Mouse (Mus musculus) myocyte (in vitro differentiated cells): Measurements from ENCODE around the gene Mrtfb.

Experiments
- CEBPB ChIP-seq: IDR thresholded peaks from 2 replicates; pipeline ENCODE4 v1.6.1; 2011; ENCODE audit warnings: mild to moderate bottlenecking, moderate library complexity; ENCODE audit not compliant: poor library complexity, insufficient read depth, severe bottlenecking
- E2F4 ChIP-seq: IDR thresholded peaks from one replicate; pipeline ENCODE4 v1.6.1; 2011; ENCODE audit warnings: mild to moderate bottlenecking, control low read depth, moderate library complexity; ENCODE audit not compliant: insufficient read depth
- MAX ChIP-seq: IDR thresholded peaks from one replicate; pipeline ENCODE4 v1.6.1; 2011; ENCODE audit warnings: low read depth, mild to moderate bottlenecking, control low read depth
- POLR2A ChIP-seq: IDR thresholded peaks from one replicate; pipeline ENCODE4 v1.6.1; 2011; ENCODE audit warnings: low read depth, mild to moderate bottlenecking, control low read depth, moderate library complexity; ENCODE audit not compliant: insufficient read length
- POLR2AphosphoS2 ChIP-seq: IDR thresholded peaks from one replicate; pipeline ENCODE4 v1.6.1; 2011; ENCODE audit warnings: low read depth, control low read depth; ENCODE audit not compliant: insufficient read length
- SRF ChIP-seq: IDR thresholded peaks from one replicate; pipeline ENCODE4 v1.6.1; 2011; ENCODE audit warnings: low read depth; ENCODE audit not compliant: control insufficient read depth, insufficient read length
- TCF12 ChIP-seq: IDR thresholded peaks from one replicate; pipeline ENCODE4 v1.6.1; 2011; ENCODE audit warnings: mild to moderate bottlenecking, control low read depth; ENCODE audit not compliant: poor library complexity, insufficient read depth, severe bottlenecking

DNA sequence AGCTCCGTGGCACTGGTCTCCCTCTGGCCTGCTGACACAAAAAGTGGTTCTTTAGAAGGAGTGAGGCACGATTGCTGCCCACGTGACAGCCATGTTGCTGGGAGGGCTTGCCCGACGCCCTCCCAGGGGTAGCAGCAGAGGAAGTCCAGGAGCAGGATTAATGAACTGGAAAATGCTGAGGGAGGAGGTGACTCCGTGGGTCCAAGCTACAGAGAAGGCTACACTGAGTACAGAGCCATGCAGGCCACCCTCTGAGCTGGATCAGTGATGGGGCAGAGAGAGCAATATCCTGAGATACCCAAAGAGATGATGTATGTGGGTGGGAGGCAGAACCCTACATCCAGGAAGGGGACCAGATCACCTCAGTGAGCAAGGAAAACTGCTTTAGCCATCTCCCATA lies 148.4 kb downstream of the Mrtfb start:
- no peak for TF ChIP-seq E2F4
- no peak for TF ChIP-seq POLR2A
- no peak for TF ChIP-seq MAX
- TF ChIP-seq TCF12: no peak
- TF ChIP-seq SRF: no peak
- no peak for TF ChIP-seq POLR2AphosphoS2
- TF ChIP-seq CEBPB: no peak
